Mouse (Mus musculus) MEL (cell line): ENCODE results near the gene Eci1.

ENCODE experiments used
- CTCF ChIP-seq, 3 experiments: IDR thresholded peaks in 2 of 3; conservative IDR thresholded peaks in 1 of 3; 2 replicates each; pipeline ENCODE4 v1.5.1; 2011 to 2012; ENCODE audit warnings: low read length in 3 of 3, low read depth in 2 of 3, mild to moderate bottlenecking in 2 of 3, improper control_type of control experiment in 1 of 3, inconsistent platforms in 1 of 3, mixed read lengths in 1 of 3, moderate library complexity in 1 of 3; ENCODE audit not compliant: control insufficient read depth in 1 of 3, insufficient read depth in 1 of 3, poor library complexity in 1 of 3, severe bottlenecking in 1 of 3
- EP300 ChIP-seq, 2 experiments: IDR thresholded peaks; 2 replicates each; pipeline ENCODE4 v1.6.1; 2011; ENCODE audit warnings: improper control_type of control experiment in 2 of 2, low read length in 2 of 2, low read depth in 1 of 2, mild to moderate bottlenecking in 1 of 2

DNA sequence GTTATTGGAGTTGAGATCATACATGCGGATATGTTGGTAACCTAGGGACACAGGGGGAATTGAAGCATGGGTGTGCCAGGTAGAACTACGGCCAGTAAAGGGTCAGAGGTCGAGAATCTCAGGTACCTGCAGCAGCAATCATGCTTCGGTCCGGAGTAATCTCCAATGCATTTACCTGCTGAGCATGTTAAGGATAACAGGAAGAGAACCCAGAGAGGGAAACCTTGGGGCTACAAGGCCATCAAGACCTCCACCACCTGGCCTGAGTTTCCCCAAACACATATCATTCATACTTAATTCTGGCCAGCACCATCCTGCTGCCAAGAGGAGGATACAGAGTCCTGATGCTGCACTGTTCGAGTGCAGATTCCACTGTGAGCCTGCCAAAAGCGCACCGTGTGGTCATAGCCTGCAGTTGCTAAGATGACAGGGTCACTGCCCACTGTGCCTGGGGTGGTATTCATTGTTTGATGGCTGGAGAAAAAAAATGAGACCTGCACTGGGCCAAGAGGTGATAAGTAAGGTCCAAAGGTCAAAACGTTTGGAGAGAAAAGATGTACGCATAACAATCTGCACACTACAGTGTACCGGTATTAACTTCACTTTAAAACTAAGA is 51.7 kb downstream of the Eci1 start:
- TF ChIP-seq EP300 (IDR thresholded peaks at IDR 0.05; ENCODE audit: low read depth in 1 of 2, low read length in 2 of 2) (no peak), CTCF (IDR thresholded peaks at IDR 0.05 in 2 of 3, conservative IDR thresholded peaks at IDR 0.05 in 1 of 3; ENCODE audit: control insufficient read depth in 1 of 3, insufficient read depth in 1 of 3, low read depth in 2 of 3, low read length in 3 of 3, poor library complexity in 1 of 3, severe bottlenecking in 1 of 3) (no peak)
